9 mouse cellular contexts compared by ENCODE assay signal in the genomic region with DNA sequence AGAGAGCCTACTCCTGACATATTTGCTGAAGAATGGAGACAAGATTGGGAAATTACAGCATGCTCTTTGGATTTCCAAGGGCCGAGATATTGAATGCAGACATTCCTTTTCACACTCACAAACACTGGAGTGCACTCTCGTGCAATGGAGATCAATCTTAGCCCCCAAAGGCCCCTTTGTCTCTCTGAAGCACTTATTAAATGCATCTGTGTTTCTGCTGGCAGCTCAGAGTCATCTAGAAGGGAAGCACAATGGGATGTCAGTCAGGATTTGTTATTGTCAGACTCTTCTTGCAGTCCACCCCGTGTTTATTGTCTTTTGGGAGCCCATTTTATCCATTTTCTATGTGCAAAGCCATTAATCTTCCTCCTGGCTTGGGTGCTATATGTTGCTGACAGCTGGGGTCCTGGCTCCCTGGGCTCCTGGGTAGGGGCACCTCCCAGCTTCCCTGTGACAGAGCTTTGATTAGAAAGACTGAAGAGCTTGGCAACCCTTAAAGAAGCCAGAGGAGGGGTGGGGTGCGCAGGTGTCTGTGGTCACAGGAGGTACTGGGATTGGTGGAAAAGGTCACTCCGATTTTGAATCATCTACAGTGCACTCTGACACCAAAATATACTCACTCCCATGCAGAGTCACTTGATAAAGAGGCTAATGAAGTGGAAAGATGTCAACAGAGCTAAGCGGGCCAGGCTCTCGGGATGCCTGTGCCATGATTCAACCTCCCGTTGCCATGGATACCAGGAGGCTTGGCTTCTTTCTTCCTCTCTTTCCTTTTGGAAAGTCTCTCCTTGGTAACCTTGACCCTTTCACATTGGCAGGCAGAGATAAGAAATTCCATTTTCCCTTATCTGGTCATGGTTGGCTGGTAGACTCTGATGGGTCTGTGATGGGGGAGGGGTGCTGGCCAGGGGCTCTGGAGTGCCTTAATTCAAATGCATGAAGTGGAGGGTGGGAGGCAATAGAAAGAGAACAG.
A peak's percentile ranks its signal among the peaks of the same experiment; 100 is the strongest.
DNase-seq lines count a peak whose midpoint lies in the region; ATAC-seq lines count a peak whose summit lies in the region.
"Had no signal": no experiment of that assay in that cellular context is flagged by ENCODE, and none has a peak within 500 bp of the region (broad histone marks: within the 10 kb centered on the region; RNA-seq: fewer than 3 reads in every experiment).

No protein-coding gene starts in this region.

- H3K27ac ChIP-seq in heart, embryonic 12.5 days (ENCODE audit: poor library complexity, severe bottlenecking): peak overlapping the region; percentile 77
- no peak overlapping the region for H3K27ac ChIP-seq in lung, embryonic 16.5 days (ENCODE audit: low read length)

- no peaks in the 10 kb centered on the region for H3K27me3 ChIP-seq in heart, embryonic 12.5 days (replicated peaks)
- no peaks in the 10 kb centered on the region for H3K27me3 ChIP-seq in lung, embryonic 16.5 days (ENCODE audit: control insufficient read depth, insufficient read depth, low read depth, low read length)

- WGBS in heart, embryonic 12.5 days: 23% methylated on average over 8 of the region's 8 CpGs
- WGBS in lung, embryonic 16.5 days: 23% methylated on average over 8 of the region's 8 CpGs

- H3K9ac ChIP-seq in heart, embryonic 12.5 days: no peak overlapping the region
- H3K9ac ChIP-seq in lung, embryonic 16.5 days (ENCODE audit: low read length): no peak overlapping the region

- peak overlapping the region; percentile 15; the same call in 1 of the 2 replicates for H3K4me2 ChIP-seq in heart, embryonic 12.5 days
- no peak overlapping the region for H3K4me2 ChIP-seq in lung, embryonic 16.5 days (ENCODE audit: low read depth, low read length)

- no peaks in the 10 kb centered on the region for H3K9me3 ChIP-seq in heart, embryonic 12.5 days (replicated peaks)
- no peaks in the 10 kb centered on the region for H3K9me3 ChIP-seq in lung, embryonic 16.5 days (ENCODE audit: control insufficient read depth, low read length)

- peak; percentile 13 to 19 for DNase-seq in layer of hippocampus, adult 8-10 months (ENCODE audit: low spot score in 2 of 2)
- no peak for DNase-seq in layer of hippocampus, adult 9-10 months (ENCODE audit: low spot score)
- DNase-seq in brain, embryonic 18.5 days (ENCODE audit: low read depth, low spot score): peak; percentile 61
- peak; percentile 90 for DNase-seq in retina, postnatal 1 day
- DNase-seq in spleen, postnatal 14 days (ENCODE audit: low spot score in 2 of 2): no peak
- DNase-seq in urinary bladder, postnatal 4 days (ENCODE audit: low spot score in 2 of 2): no peak

- ATAC-seq in heart, embryonic 12.5 days (ENCODE audit: insufficient number of reproducible peaks, low FRiP score): peak; percentile 73
- peak; percentile 60; the same call in 1 of the 2 replicates for ATAC-seq in lung, embryonic 16.5 days (ENCODE audit: low read depth)

- H3K4me1 ChIP-seq in heart, embryonic 12.5 days (replicated peaks): peaks cover 22% of the 10 kb centered on the region
- H3K4me1 ChIP-seq in lung, embryonic 16.5 days (replicated peaks; ENCODE audit: control insufficient read depth, insufficient read depth, low read length): 0 out of 2 replicates have a peak, but pooled peaks cover 5% of the 10 kb centered on the region

- H3K4me3 ChIP-seq in heart, embryonic 12.5 days: no peak overlapping the region
- H3K4me3 ChIP-seq in lung, embryonic 16.5 days (ENCODE audit: low read length): no peak overlapping the region
- H3K4me3 ChIP-seq: erythroblast, embryonic 14.5 days had no signal

- no peaks in the 10 kb centered on the region for H3K36me3 ChIP-seq in heart, embryonic 12.5 days
- no peaks in the 10 kb centered on the region for H3K36me3 ChIP-seq in lung, embryonic 16.5 days (ENCODE audit: control insufficient read depth, insufficient read depth, low read length)

Comparison
In these comparisons a context has a peak if more than half of its experiments do, and no peak if none do; other contexts are left out.
1. DNase-seq: peak in layer of hippocampus, adult 8-10 months (2 of 2), brain, embryonic 18.5 days (single experiment) and retina, postnatal 1 day (single experiment); none in layer of hippocampus, adult 9-10 months (single experiment), spleen, postnatal 14 days (0 of 2) and urinary bladder, postnatal 4 days (0 of 2).